Mouse (Mus musculus): ENCODE measurements around the gene Tlr13.

GRCm38 (mm10) chrX:106209100-106209499, 66.1 kb downstream of the Tlr13 start:
- no peak for TF ChIP-seq CTCF (IDR thresholded peaks at IDR 0.05; ENCODE audit: control insufficient read depth, insufficient read depth, insufficient read length)
- no peak for TF ChIP-seq MAX (IDR thresholded peaks at IDR 0.05)
- no peak for TF ChIP-seq MYOG (IDR thresholded peaks at IDR 0.05; ENCODE audit: control insufficient read depth, extremely low read depth, insufficient read length)

Measured in C2C12 (cell line).